Mouse (Mus musculus) lung, postnatal 0 days (tissue): ENCODE data around the gene Gm4553. TPM values are rescaled to one million over a fixed set of nuclear protein-coding genes. Genes with fewer than 3 reads are reported as not detected.
"Not testable (repeated sequence)": the region's sequence is repeated elsewhere in the genome, so short reads cannot be mapped to it uniquely, and the experiment has no call there.

Experiments used
- ATAC-seq: fragments of 200-750 bp; cut with Nextera tagmentation; 2 replicates; pipeline ENCODE4 v1.8.0; 2017; ENCODE audit warnings: moderate library complexity
- DNase-seq: peaks from one replicate; pipeline ENCODE4 v3.0.0-alpha.2; 2016; ENCODE audit warnings: low spot score
- H3K27ac ChIP-seq: fragments of 300-500 bp; sonication (generic); 2 replicates; pipeline ENCODE4 v1.5.1; 2014; ENCODE audit warnings: antibody characterized with exemption, mild to moderate bottlenecking, low read length, mixed read lengths
- H3K27me3 ChIP-seq: fragments of 300-500 bp; sonication (generic); replicated peaks from 2 replicates; pipeline ENCODE4 v1.6.1; 2014; ENCODE audit warnings: low read length, mixed read lengths; ENCODE audit not compliant: insufficient read depth
- H3K36me3 ChIP-seq: fragments of 300-500 bp; sonication (generic); 2 replicates; pipeline ENCODE4 v1.6.1; 2014; ENCODE audit warnings: low read length, mixed read lengths; ENCODE audit not compliant: insufficient read depth
- H3K4me1 ChIP-seq: fragments of 300-500 bp; sonication (generic); 2 replicates; pipeline ENCODE4 v1.6.1; 2014; ENCODE audit warnings: antibody characterized with exemption, low read depth, low read length, mixed read lengths; ENCODE audit not compliant: insufficient read depth
- H3K4me2 ChIP-seq: fragments of 300-500 bp; sonication (generic); replicated peaks from 2 replicates; pipeline ENCODE4 v1.6.1; 2014; ENCODE audit warnings: low read depth, mild to moderate bottlenecking, low read length, moderate library complexity, mixed read lengths
- H3K4me3 ChIP-seq: fragments of 300-500 bp; sonication (generic); 2 replicates; pipeline ENCODE4 v1.5.1; 2014; ENCODE audit warnings: low read depth, low read length
- H3K9ac ChIP-seq: fragments of 300-500 bp; sonication (generic); replicated peaks from 2 replicates; pipeline ENCODE4 v1.6.1; 2014; ENCODE audit warnings: low read depth, mild to moderate bottlenecking
- H3K9me3 ChIP-seq: fragments of 300-500 bp; sonication (generic); 2 replicates; pipeline ENCODE4 v1.6.1; 2016; ENCODE audit warnings: low read length, mixed read lengths
- CTCF ChIP-seq: IDR thresholded peaks from 2 replicates; pipeline ENCODE4 v1.5.1; 2016; ENCODE audit warnings: antibody characterized with exemption, mild to moderate bottlenecking
- EP300 ChIP-seq: IDR thresholded peaks from 2 replicates; pipeline ENCODE4 v1.6.1; 2016; ENCODE audit warnings: antibody characterized with exemption, mild to moderate bottlenecking, control low read depth
- WGBS: fragments of 180-500 bp; shearing (Covaris S2); extraction: QIAGEN DNeasy Blood & Tissue Kit; methylation state at CpG from one replicate; pipeline ENCODE4 v1.1.7; 2014; 5-methylcytosine and 5-hydroxymethylcytosine counted together
- polyA plus RNA-seq: library from polyadenylated mRNA; unstranded; fragments of >200 nt; fragmentation: Nextera tagmentation; extraction: Ambion mirVana; gene quantifications from 2 replicates; pipeline ENCODE4 v1.2.1, GENCODE M21; 2015

The Gm4553 gene
- polyA plus RNA-seq, 1 experiment from 2014 or later = not detected

- Histone ChIP-seq H3K9ac (no peak overlapping the region), H3K4me3 (no peak overlapping the region), H3K4me2 (no peak overlapping the region), H3K36me3 (no peaks in the 10 kb centered on the region), H3K9me3 (no peaks in the 10 kb centered on the region), H3K4me1 (no peaks in the 10 kb centered on the region), H3K27ac (no peak overlapping the region), H3K27me3 (no peaks in the 10 kb centered on the region)
- TF ChIP-seq EP300 (no peak), CTCF (no peak)
- WGBS = 28% methylated on average over 1 of the region's 1 CpGs
- no peak for DNase-seq
- no peak for ATAC-seq
Measured at GRCm38 (mm10) chr7:142155308-142155707, 10.2 kb downstream of the Gm4553 start.

GRCm38 (mm10) chr7:142152191-142152590 lies 13.3 kb downstream of the Gm4553 start:
- Histone ChIP-seq H3K27ac (no peak overlapping the region), H3K4me2 (no peak overlapping the region), H3K4me1 (no peaks in the 10 kb centered on the region), H3K4me3 (no peak overlapping the region), H3K9ac (no peak overlapping the region), H3K9me3 (no peaks in the 10 kb centered on the region), H3K36me3 (no peaks in the 10 kb centered on the region), H3K27me3 (no peaks in the 10 kb centered on the region)
- no peak for DNase-seq
- 80% methylated on average over 4 of the region's 4 CpGs for WGBS
- ATAC-seq = no peak
- no peak for TF ChIP-seq EP300
- no peak for TF ChIP-seq CTCF

- Histone ChIP-seq H3K27ac (no peak overlapping the region), H3K9ac (no peak overlapping the region), H3K27me3 (no peaks in the 10 kb centered on the region), H3K36me3 (no peaks in the 10 kb centered on the region), H3K4me1 (no peaks in the 10 kb centered on the region), H3K4me2 (no peak overlapping the region), H3K9me3 (no peaks in the 10 kb centered on the region), H3K4me3 (no peak overlapping the region)
- no peak for ATAC-seq
- DNase-seq = no peak
- TF ChIP-seq EP300 (no peak), CTCF (no peak)
Measured at GRCm38 (mm10) chr7:142148633-142149032, 16.9 kb downstream of the Gm4553 start.

- no peak overlapping the region for H3K9ac ChIP-seq
- ATAC-seq (no peak), DNase-seq (peak; percentile 75)
- H3K4me1 ChIP-seq = no peaks in the 10 kb centered on the region
- TF ChIP-seq EP300 (no peak), CTCF (peak; percentile 73)
- H3K36me3 ChIP-seq = no peaks in the 10 kb centered on the region
- H3K27ac ChIP-seq = no peak overlapping the region
- no peaks in the 10 kb centered on the region for H3K27me3 ChIP-seq
- 7% methylated on average over 1 of the region's 1 CpGs for WGBS
- no peak overlapping the region for H3K4me3 ChIP-seq
- no peaks in the 10 kb centered on the region for H3K9me3 ChIP-seq
- no peak overlapping the region for H3K4me2 ChIP-seq
Measured at GRCm38 (mm10) chr7:142146033-142146432, 19.5 kb downstream of the Gm4553 start.

GRCm38 (mm10) chr7:142145413-142145940 lies 20.1 kb downstream of the Gm4553 start:
- Histone ChIP-seq H3K36me3 (no peaks in the 10 kb centered on the region), H3K9me3 (no peaks in the 10 kb centered on the region), H3K27ac (no peak overlapping the region), H3K4me3 (no peak overlapping the region), H3K4me1 (no peaks in the 10 kb centered on the region), H3K9ac (no peak overlapping the region), H3K27me3 (no peaks in the 10 kb centered on the region), H3K4me2 (no peak overlapping the region)
- no peak for ATAC-seq
- TF ChIP-seq EP300 (no peak), CTCF (peak; percentile 14; the same call in 1 of the 2 replicates)
- 31% methylated on average over 4 of the region's 4 CpGs for WGBS
- no peak for DNase-seq

GRCm38 (mm10) chr7:142144507-142144906 lies 21.0 kb downstream of the Gm4553 start, which contains the start of gene Gm45337:
Gene Gm45337, minus strand, starts transcription at chr7:142144607.
- DNase-seq (no peak), ATAC-seq (no peak)
- Histone ChIP-seq H3K4me2 (no peak within 1 kb of the TSS), H3K4me3 (no peak within 1 kb of the TSS), H3K4me1 (no peaks in the 10 kb centered on the region), H3K27ac (no peak within 1 kb of the TSS), H3K9ac (no peak within 1 kb of the TSS), H3K27me3 (no peaks in the 10 kb centered on the region), H3K9me3 (no peaks in the 10 kb centered on the region), H3K36me3 (no peaks in the 10 kb centered on the region)
- TF ChIP-seq EP300 (no peak), CTCF (no peak)
- WGBS = 60% methylated on average over 1 of the region's 1 CpGs

- not testable (repeated sequence) for H3K4me2 ChIP-seq, H3K4me1 ChIP-seq, H3K9me3 ChIP-seq, ATAC-seq, DNase-seq, H3K36me3 ChIP-seq, H3K27ac ChIP-seq, H3K27me3 ChIP-seq, H3K4me3 ChIP-seq, H3K9ac ChIP-seq
- 4% methylated on average over 1 of the region's 1 CpGs for WGBS
Measured at GRCm38 (mm10) chr7:142143506-142144010, 22.0 kb downstream of the Gm4553 start.
